Mouse (Mus musculus) G1E (cell line): ENCODE results near the gene Dnmt3a. TPM values are rescaled to one million over a fixed set of nuclear protein-coding genes. Genes with fewer than 3 reads are reported as not detected.

Source experiments
- ATAC-seq: 2 replicates; pipeline ENCODE4 v1.8.0; 2016; ENCODE audit warnings: mild to moderate bottlenecking; ENCODE audit not compliant: insufficient number of reproducible peaks, poor library complexity, low FRiP score, severe bottlenecking; ENCODE audit errors: extremely low read depth
- DNase-seq: peaks from one replicate; pipeline ENCODE4 v3.0.0; 2012; ENCODE audit warnings: low spot score
- H3K27me3 ChIP-seq: 2 replicates; pipeline ENCODE4 v1.6.1; 2012; ENCODE audit warnings: mild to moderate bottlenecking, low read length, inconsistent platforms; ENCODE audit not compliant: insufficient read depth
- H3K36me3 ChIP-seq: replicated peaks from 2 replicates; pipeline ENCODE3; 2012; ENCODE audit warnings: mild to moderate bottlenecking, inconsistent platforms
- H3K4me1 ChIP-seq: 2 replicates; pipeline ENCODE4 v1.6.1; 2012; ENCODE audit warnings: low read depth, low read length, inconsistent platforms, mixed read lengths; ENCODE audit not compliant: insufficient read depth
- H3K4me3 ChIP-seq: 2 replicates; pipeline ENCODE4 v1.5.1; 2012; ENCODE audit warnings: low read depth, mild to moderate bottlenecking, inconsistent platforms, low read length, moderate library complexity, mixed read lengths
- H3K9me3 ChIP-seq: replicated peaks from 2 replicates; pipeline ENCODE4 v1.6.1; 2012; ENCODE audit warnings: inconsistent platforms
- CTCF ChIP-seq: IDR thresholded peaks from 2 replicates; pipeline ENCODE4 v1.5.1; 2012; ENCODE audit warnings: low read depth, low read length, inconsistent platforms, mixed read lengths
- GATA1 ChIP-seq: IDR thresholded peaks from 2 replicates; pipeline ENCODE4 v1.6.1; 2012; ENCODE audit warnings: borderline replicate concordance, low read length, inconsistent platforms, mixed read lengths
- GATA2 ChIP-seq: IDR thresholded peaks from 2 replicates; pipeline ENCODE4 v1.6.1; 2012; ENCODE audit warnings: low read depth, low read length, inconsistent platforms, borderline replicate concordance
- POLR2AphosphoS5 ChIP-seq: IDR thresholded peaks from 2 replicates; pipeline ENCODE4 v1.6.1; 2012; ENCODE audit warnings: low read depth, low read length, inconsistent platforms; ENCODE audit not compliant: insufficient replicate concordance
- TAL1 ChIP-seq: conservative IDR thresholded peaks from 2 replicates; pipeline ENCODE4 v1.6.1; 2012; ENCODE audit warnings: low read depth, low read length, inconsistent platforms, mixed read lengths
- polyA plus RNA-seq: library from polyadenylated mRNA; stranded (reverse); fragments of >175 nt; gene quantifications from 2 replicates; pipeline ENCODE4 v1.2.3, GENCODE M21; 2012
- total RNA-seq, 2 experiments: library from RNA; stranded (forward) in 1 of 2; stranded (reverse) in 1 of 2; fragments of 200-1000 nt in 1 of 2; fragments of >200 nt in 1 of 2; fragmentation: Nextera tagmentation in 1 of 2; gene quantifications; 2 replicates each; pipeline ENCODE4 v1.2.3; 2014 to 2017

Gene Dnmt3a
- total and polyA plus RNA-seq, 3 experiments: 0.05 to 1.1 TPM; not detected in 1

DNA sequence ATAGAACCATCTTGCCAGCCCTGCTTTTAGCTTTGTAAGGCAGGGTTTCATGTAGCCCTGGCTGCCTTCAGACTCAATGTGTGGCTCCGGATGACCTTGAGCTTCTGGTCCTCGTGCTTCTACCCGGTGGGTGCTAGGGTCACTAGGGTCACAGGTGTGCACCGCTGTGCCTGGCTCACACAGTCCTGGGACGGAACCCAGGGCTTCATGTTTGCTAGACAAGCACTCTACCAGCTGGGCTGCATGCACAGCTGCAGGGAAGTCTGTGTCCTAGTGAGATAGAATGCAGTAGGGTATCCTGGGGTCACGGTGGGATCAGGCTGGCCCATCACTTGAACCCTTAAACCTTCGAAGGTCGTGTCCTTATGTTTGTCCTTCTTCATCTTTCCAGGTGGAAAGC is 59.8 kb downstream of the Dnmt3a start:
- H3K4me3 ChIP-seq: no peak overlapping the region
- no peak for ATAC-seq
- TF ChIP-seq GATA2 (no peak), POLR2AphosphoS5 (no peak), GATA1 (no peak), CTCF (no peak), TAL1 (no peak)
- no peaks in the 10 kb centered on the region for H3K9me3 ChIP-seq
- H3K4me1 ChIP-seq: no peaks in the 10 kb centered on the region
- no peaks in the 10 kb centered on the region for H3K36me3 ChIP-seq
- DNase-seq: no peak
- no peaks in the 10 kb centered on the region for H3K27me3 ChIP-seq

DNA sequence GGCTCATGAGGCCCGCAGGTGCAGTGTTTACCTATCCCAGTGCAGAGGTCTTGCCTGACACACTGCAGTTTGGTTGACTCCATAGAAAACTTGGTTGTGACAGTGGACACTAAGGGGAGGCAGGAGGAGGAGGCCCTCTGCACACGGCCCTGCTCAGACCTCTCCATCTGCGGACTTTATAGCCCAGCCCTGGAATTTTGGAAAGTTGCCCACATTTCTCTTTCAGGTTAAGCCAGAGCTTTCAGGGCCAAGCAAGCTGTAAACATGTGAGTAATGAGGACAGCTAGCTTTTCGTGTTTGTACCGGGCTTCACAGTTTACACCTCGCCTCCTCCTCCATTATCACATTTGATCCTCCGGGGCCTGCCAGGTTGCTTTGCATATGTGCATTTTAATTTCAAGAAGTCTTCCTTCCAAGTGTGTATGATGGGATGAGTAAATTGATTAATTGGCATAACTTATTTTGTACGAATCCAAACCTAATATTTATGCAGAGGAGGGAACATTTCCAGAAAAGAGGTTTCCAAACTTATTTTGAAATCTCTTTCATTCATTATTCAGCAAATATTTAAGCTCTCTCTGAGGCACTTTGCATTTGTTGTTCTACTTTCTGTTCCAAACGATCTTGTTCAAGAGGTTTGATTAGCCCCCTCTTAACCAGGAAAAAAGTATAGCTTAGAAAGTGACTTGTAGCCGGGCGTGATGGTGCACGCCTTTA is 61.0 kb downstream of the Dnmt3a start:
- ATAC-seq (no peak), DNase-seq (no peak)
- no peaks in the 10 kb centered on the region for H3K4me1 ChIP-seq

DNA sequence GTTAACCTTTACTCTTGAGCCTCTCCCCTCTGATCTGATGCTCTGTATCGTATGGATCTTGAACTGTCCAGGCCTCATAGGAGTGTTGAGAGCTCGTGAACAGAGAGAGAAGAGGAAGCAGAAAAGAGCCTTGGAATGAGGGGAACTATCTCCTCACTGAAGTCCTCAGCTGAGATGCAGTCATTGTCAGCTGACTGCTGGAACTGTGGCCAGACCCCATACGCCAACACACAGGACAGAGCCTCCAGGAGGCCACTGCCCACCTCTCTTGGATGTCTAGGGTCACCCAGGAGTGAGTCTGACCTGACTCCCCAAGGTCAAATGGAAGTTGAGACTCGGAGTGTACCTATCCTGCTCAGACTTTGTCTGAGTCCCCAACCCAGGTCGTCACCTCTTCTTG is 62.3 kb downstream of the Dnmt3a start:
- H3K9me3 ChIP-seq: no peaks in the 10 kb centered on the region
- DNase-seq (no peak), ATAC-seq (no peak)
- no peaks in the 10 kb centered on the region for H3K4me1 ChIP-seq
- no peak for TF ChIP-seq TAL1
- no peak for TF ChIP-seq POLR2AphosphoS5
- H3K36me3 ChIP-seq: no peaks in the 10 kb centered on the region
- H3K4me3 ChIP-seq: no peak overlapping the region
- H3K27me3 ChIP-seq: no peaks in the 10 kb centered on the region; the same call in 1 of the 2 replicates

More for the DNA sequence above, 61.0 kb downstream of the Dnmt3a start:
- Histone ChIP-seq H3K4me3 (no peak overlapping the region), H3K36me3 (no peaks in the 10 kb centered on the region), H3K9me3 (no peaks in the 10 kb centered on the region), H3K27me3 (no peaks in the 10 kb centered on the region)
- TF ChIP-seq GATA1 (no peak), POLR2AphosphoS5 (no peak)

DNA sequence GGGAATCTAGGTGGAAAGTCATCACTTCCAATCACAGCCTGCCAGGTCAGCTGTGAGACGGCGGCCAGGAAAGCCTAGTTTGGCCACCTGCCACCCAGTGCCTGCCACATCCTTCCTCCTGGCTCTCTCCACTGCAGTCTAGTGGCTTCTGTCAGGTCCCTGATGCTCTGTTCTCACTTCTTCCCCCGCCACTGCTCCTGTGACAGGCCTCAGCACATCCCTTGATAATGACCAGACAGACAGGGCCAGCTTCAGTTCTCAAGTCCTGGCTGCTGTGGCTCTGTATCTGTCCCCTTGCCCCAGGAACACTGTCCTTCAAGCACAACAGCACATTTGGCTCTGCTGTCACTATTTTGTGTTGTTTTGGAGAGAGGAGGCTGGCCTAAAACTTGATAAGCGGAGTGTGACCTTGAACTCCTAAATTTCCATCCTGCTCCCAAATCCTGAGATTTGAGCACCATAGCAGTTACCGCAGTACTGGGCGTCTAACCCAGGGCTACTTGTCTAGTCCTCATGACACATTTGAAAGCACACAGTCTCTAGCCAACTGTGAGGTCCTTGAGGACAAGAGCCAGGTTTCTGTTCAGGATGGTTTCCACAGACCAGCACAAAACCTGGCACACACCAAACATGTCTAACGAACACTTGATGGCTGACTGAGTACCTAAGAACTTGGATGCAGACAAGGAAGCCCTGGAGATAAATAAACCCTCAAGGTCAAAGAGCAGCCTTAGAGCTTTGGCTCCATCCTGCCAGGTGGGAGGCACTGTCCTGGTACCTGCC is 63.1 kb downstream of the Dnmt3a start:
- Histone ChIP-seq H3K9me3 (no peaks in the 10 kb centered on the region), H3K4me3 (no peak overlapping the region), H3K27me3 (no peaks in the 10 kb centered on the region; the same call in 1 of the 2 replicates), H3K4me1 (no peaks in the 10 kb centered on the region), H3K36me3 (no peaks in the 10 kb centered on the region)
- DNase-seq: no peak
- ATAC-seq: no peak
- no peak for TF ChIP-seq TAL1
- no peak for TF ChIP-seq GATA2
- TF ChIP-seq GATA1: no peak
- TF ChIP-seq CTCF: no peak
- no peak for TF ChIP-seq POLR2AphosphoS5

DNA sequence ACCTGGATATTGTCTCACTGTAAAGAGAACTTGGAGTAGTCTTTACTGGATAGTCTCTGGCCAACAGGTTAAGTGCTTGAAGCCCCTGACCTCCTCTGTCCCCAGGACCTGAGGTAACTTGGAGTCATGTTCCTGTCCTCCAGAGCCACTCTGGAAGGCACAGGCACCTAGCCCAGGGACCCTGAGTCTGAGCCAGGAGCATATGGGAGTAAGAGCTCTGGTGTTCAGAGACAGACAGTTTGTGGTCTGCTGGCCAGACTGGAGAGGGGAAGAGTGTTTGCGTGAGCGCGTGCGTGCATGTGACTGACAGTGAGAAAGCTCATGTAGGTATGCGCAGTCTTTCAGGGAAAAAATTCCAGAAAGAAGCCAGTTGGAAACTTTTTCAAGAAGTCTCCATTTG is 64.2 kb downstream of the Dnmt3a start:
- Histone ChIP-seq H3K4me3 (no peak overlapping the region), H3K27me3 (no peaks in the 10 kb centered on the region; the same call in 1 of the 2 replicates), H3K36me3 (no peaks in the 10 kb centered on the region), H3K4me1 (no peaks in the 10 kb centered on the region), H3K9me3 (no peaks in the 10 kb centered on the region)
- ATAC-seq (no peak), DNase-seq (no peak)
- TF ChIP-seq TAL1: no peak
- no peak for TF ChIP-seq POLR2AphosphoS5
- no peak for TF ChIP-seq GATA2
- no peak for TF ChIP-seq GATA1
- no peak for TF ChIP-seq CTCF

DNA sequence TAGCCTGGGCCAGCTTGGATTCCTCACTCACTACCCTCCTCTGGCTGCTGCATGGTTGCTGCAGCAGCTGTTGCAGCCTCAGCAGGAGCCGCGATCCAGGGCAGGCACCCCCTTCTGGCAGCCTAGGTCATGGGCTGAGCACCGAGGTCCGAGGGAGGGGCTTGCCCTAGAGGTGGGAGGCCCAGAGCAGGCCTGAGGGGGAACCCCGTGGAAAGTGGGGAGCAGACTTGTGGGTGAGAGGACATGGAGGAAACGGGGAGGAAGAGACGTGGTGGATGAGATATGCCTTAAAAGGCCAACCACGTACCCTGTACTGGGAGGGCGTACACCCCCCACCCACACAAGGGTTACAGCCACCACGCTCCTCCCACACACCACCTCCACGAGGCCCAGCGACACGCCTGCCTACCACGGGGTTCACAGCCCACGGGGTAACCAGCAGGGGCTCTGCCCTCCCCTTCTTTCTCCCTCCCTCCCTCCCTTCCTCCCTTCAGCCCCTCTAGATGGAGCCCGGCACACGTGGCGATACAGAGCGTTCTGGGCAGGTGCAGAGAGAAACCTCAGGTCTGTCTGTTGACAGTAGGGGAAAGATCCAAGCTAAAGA is 65.2 kb downstream of the Dnmt3a start:
- H3K9me3 ChIP-seq: no peaks in the 10 kb centered on the region
- DNase-seq (no peak), ATAC-seq (no peak)
- H3K4me3 ChIP-seq: no peak overlapping the region
- TF ChIP-seq GATA1 (no peak), GATA2 (no peak), CTCF (no peak), POLR2AphosphoS5 (no peak), TAL1 (no peak)
- H3K4me1 ChIP-seq: no peaks in the 10 kb centered on the region
- no peaks in the 10 kb centered on the region; the same call in 1 of the 2 replicates for H3K27me3 ChIP-seq
- no peaks in the 10 kb centered on the region for H3K36me3 ChIP-seq
